Mouse (Mus musculus): Measurements from ENCODE around the gene Rnf144b. TPM values are rescaled to one million over a fixed set of nuclear protein-coding genes. Genes with fewer than 3 reads are reported as not detected.

The Rnf144b gene
- total RNA-seq, 2 experiments from 2014 or later, result 10.7 to 12.5 TPM

- DNase-seq (ENCODE audit: low spot score in 2 of 2), result no peak
These were observed 128.8 kb downstream of the Rnf144b start for GRCm38 (mm10) chr13:47251114-47251764.

DNA sequence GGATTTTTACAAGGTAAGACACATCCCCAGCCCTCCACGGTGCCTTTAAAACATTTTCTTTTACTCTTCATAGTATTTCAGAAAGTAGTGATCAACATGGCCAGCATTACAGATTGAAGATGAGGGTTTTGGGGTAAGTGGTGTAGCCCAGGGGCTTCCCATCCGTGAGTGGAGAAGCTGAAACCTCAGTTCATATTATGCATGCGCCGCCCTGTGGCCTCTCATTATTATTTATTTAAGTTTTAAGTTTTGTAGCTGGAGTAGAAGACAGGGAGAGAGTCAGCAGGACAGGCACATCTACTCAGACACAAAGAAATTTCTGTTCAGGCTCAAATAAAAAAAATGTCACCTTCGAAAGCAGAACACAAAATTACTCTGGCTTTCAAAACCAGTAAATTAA, 131.3 kb downstream of the Rnf144b start:
- no peak for DNase-seq (ENCODE audit: low spot score in 2 of 2)

- DNase-seq (ENCODE audit: low spot score in 2 of 2), result no peak
These were observed 136.8 kb downstream of the Rnf144b start for GRCm38 (mm10) chr13:47259297-47259696.

- DNase-seq (ENCODE audit: low spot score in 2 of 2), result no peak
These were observed 139.5 kb downstream of the Rnf144b start for GRCm38 (mm10) chr13:47261961-47262360.

DNA sequence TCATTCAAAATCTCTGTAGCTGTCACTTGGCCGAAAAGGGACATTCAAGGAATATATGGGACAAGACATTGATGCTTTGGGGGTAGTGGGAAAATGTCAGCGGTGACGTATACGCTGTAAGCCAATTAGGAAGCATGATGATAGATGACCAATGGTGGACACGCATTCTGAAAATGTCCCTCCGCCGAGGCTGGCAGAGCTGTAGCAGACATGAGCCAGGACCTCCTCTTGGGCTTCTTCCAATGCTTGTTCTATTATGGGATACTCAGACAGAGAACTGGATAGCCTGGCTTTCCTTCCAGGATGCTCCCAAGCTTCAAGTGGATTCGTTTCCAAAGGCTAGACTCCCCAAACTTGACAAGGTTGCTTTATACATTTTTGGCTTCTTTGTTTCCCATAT, 141.9 kb downstream of the Rnf144b start:
- no peak for DNase-seq (ENCODE audit: low spot score in 2 of 2)

DNA sequence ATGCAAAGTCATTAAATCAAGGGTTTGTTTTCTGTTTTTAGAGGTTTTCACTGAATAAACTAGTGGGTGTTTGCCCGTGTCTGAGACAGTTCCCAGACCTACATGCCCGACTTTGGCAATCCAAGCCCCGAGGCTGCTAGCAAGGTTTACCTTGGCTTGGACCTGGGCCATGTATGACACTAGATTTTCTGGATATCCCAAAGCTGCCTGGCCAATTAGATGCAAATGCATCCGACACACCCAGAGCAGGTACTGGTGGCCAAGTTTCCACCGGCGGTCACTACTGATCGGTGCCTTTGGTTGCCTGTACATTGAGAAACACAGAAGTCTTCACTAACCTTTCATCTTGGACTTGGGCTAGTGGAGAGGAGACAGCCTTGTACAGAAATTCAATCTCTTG, 144.0 kb downstream of the Rnf144b start:
- no peak for DNase-seq (ENCODE audit: low spot score in 2 of 2)

GRCm38 (mm10) chr13:47268227-47268626, 145.8 kb downstream of the Rnf144b start:
- DNase-seq (ENCODE audit: low spot score in 2 of 2), result no peak

DNA sequence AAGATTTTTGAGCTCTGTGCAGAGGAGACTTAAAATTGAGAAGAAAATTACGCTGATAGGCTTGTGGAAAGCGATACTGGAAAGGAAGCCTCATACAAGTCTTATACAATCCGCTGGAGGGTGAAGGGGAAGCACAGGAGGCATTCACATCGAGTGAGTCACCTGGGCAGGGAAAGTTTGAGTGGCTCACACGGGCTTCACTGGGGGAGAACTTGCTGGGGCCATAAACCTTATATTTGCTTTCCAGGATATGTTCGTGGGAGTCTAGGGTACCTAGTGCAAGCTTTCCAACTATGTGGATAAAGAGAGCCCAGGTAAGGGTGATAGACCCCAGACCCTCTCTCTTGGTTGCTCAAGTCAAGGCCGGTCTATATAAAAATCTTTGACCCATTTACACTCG, 150.5 kb downstream of the Rnf144b start:
- DNase-seq (ENCODE audit: low spot score in 2 of 2), result no peak

DNA sequence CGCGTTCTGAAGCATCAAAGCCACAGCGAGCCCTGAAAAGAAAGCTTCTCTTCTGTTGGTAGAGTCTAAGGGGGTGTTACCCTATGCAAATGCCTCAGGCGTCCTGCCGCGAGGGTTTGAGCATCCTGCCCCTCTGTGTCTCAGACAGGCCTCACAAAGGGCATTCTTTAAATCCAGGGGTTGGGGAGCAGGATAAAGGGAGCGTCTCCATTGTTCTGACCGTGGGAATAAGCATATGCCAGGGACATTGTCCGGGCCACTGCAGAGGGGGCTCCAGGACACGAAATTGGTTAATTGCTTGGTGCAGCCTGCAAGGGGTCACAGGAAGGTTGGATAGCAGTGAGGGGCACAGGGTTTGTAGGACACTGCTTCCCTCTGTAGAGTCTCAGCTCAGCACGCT, 151.0 kb downstream of the Rnf144b start:
- DNase-seq (ENCODE audit: low spot score in 2 of 2), result no peak

DNA sequence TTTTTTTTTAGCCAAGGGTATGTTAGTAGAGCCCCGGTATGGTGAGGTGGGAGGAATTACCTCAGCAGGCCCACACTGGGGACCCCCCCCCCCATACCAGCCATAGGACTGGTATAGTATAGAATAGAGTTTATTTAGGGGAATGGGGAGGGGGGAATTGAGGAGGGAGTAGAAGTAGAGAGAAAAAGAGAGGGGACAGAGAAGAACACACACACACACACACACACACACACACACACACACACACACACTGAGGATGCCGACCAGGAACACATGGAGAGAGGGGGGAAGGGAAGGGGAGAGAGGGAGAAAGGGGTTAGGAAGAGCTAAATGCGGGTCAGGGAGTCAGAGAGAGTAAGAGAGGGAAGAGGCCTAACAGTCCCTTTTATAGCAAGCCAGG, 151.7 kb downstream of the Rnf144b start:
- no peak for DNase-seq (ENCODE audit: low spot score in 2 of 2)

DNA sequence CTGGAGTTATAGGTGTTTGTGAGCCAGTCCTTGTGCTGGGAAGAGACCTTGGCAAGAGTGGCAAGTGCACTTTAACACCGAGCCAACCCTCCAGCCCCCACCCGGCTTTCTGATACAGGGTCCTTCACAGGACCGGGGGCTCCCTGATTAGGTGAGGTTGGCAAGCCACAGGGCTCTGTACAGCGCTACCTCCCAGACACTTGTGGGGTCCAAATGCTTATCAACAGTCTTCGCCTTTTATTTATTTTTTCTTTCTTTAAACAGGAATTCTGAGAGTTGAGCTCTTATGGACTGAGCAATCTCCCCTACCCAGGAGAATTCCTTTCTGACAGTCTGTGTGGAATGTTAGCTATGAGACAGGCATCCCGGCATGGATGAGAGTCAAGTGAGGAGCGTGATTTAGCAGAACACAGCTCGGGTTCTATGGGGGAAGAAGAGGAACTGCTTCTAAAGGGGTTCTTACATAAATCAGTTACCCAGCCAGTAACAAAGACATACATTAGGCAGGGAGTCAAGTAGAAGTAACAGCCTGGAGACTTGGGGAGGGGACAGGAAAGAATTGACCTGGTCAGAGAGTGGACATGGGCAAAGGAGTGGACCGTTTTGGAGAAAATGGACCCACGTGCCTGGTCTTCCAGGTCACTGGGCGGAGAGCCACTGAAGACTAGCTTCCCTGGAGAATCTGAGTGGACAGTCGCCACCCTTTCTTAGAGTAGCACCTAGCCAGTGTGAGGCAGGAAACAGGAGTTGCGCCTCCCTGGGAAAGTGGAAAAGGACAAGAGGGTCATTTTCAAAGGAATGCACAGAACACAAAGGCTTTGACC, 154.8 kb downstream of the Rnf144b start:
- no peak for DNase-seq (ENCODE audit: low spot score in 2 of 2)

- DNase-seq (ENCODE audit: low spot score in 2 of 2), result no peak
These were observed 155.4 kb downstream of the Rnf144b start for GRCm38 (mm10) chr13:47277824-47278290.

- DNase-seq (ENCODE audit: low spot score in 2 of 2), result no peak
These were observed 159.8 kb downstream of the Rnf144b start for GRCm38 (mm10) chr13:47282221-47282620.

DNA sequence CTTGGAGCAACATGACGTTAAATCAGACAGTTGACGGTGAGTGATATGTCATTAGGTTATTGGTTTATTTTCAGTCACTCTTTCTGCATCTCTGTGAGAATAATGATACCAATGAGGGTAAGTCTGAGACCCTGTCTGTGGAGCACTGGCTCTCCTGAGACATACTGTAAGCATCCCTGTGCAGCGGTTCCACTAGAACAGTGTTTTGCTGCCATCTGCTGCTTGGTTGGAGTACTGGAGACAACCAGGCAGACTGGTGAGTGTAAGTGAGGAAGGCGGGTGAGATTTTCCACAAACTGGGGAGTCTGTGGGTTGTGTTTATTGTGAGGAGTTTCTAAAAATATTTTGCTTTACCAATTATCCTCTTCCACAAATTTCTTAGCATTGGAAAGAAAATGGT, 166.0 kb downstream of the Rnf144b start:
- DNase-seq (ENCODE audit: low spot score in 2 of 2), result peak in 1 of 2 experiments; percentile 63

GRCm38 (mm10) chr13:47296465-47296864, 174.0 kb downstream of the Rnf144b start:
- no peak for DNase-seq (ENCODE audit: low spot score in 2 of 2)

Other genes with a start within 250 kb of the Rnf144b start
- gene Kif13a, start 192.8 kb upstream of the Rnf144b start, total RNA-seq (2021), result 10 to 100 TPM; 61.0 to 67.1 TPM
- 1 to 10 TPM; 3.6 to 3.8 TPM for gene Nhlrc1, start 107.8 kb upstream of the Rnf144b start, total RNA-seq (2021)
- 10 to 100 TPM in 1 of 2 experiments, 1 to 10 TPM in 1; 9.0 to 11.3 TPM for gene Kdm1b, start 79.2 kb upstream of the Rnf144b start, total RNA-seq (2021)
- gene Tpmt, start 77.9 kb upstream of the Rnf144b start, total RNA-seq (2021), result 1 to 10 TPM; 7.0 to 8.6 TPM
- gene Dek, start 16.5 kb upstream of the Rnf144b start, total RNA-seq (2021), result 10 to 100 TPM; 82.7 to 90.6 TPM